In genomic region chr13:23437908-23438307, GRCm38 (mm10) we compare ENCODE assay signal across 8 mouse cellular contexts. TPM values are rescaled to one million over a fixed set of nuclear protein-coding genes. Genes with fewer than 3 reads are reported as not detected.
DNase-seq lines count a peak whose midpoint lies in the region; ATAC-seq and TF ChIP-seq lines count a peak whose summit lies in the region.

No protein-coding gene starts in this region.

- H3K4me2 ChIP-seq in forebrain, embryonic 11.5 days (ENCODE audit: low read depth, low read length, severe bottlenecking): peak overlapping the region; percentile 70
- H3K4me2 ChIP-seq in heart, embryonic 16.5 days (ENCODE audit: low read depth, low read length): peak overlapping the region; percentile 78
- H3K4me2 ChIP-seq in liver, embryonic 14.5 days (ENCODE audit: low read depth): peak overlapping the region; percentile 91
- H3K4me2 ChIP-seq in stomach, embryonic 16.5 days (ENCODE audit: low read depth, low read length): peak overlapping the region; percentile 75

- ATAC-seq in forebrain, embryonic 11.5 days (replicated peaks; ENCODE audit: low FRiP score): peak; percentile 86
- peak; percentile 78 for ATAC-seq in heart, embryonic 16.5 days (replicated peaks; ENCODE audit: extremely low read depth, insufficient read depth, low FRiP score)
- peak; percentile 82 for ATAC-seq in liver, embryonic 14.5 days (ENCODE audit: insufficient read depth)
- ATAC-seq in stomach, embryonic 16.5 days (ENCODE audit: insufficient read depth, low FRiP score): peak; percentile 84

- no peaks in the 10 kb centered on the region for H3K27me3 ChIP-seq in forebrain, embryonic 11.5 days (ENCODE audit: control insufficient read depth, insufficient read depth, low read length)
- H3K27me3 ChIP-seq in heart, embryonic 16.5 days (ENCODE audit: control insufficient read depth, insufficient read depth, low read length): no peaks in the 10 kb centered on the region
- H3K27me3 ChIP-seq in liver, embryonic 14.5 days (ENCODE audit: control insufficient read depth, insufficient read depth, low read length): no peaks in the 10 kb centered on the region
- H3K27me3 ChIP-seq in stomach, embryonic 16.5 days (ENCODE audit: control insufficient read depth, insufficient read depth, low read length): no peaks in the 10 kb centered on the region

- no peak overlapping the region for H3K27ac ChIP-seq in brown adipose tissue, adult 24 weeks (replicated peaks; ENCODE audit: low read depth, low read length)
- peak overlapping the region; percentile 53; the same call in 1 of the 2 replicates for H3K27ac ChIP-seq in forebrain, embryonic 11.5 days (ENCODE audit: low read depth, low read length)
- peak overlapping the region; percentile 56 for H3K27ac ChIP-seq in heart, embryonic 16.5 days (ENCODE audit: low read length)
- H3K27ac ChIP-seq in liver, embryonic 14.5 days: peak overlapping the region; percentile 86
- H3K27ac ChIP-seq in stomach, embryonic 16.5 days (ENCODE audit: low read length): peak overlapping the region; percentile 84; the same call in 1 of the 2 replicates

- H3K4me1 ChIP-seq in brown adipose tissue, adult 24 weeks (ENCODE audit: control insufficient read depth, insufficient read depth, insufficient read length, low read length): no peaks in the 10 kb centered on the region
- H3K4me1 ChIP-seq in forebrain, embryonic 11.5 days (replicated peaks; ENCODE audit: control insufficient read depth, insufficient read depth, low read length): no peaks in the 10 kb centered on the region; the same call in 1 of the 2 replicates
- peaks cover 17% of the 10 kb centered on the region for H3K4me1 ChIP-seq in heart, embryonic 16.5 days (ENCODE audit: control insufficient read depth, insufficient read depth, low read length)
- peaks cover 4 to 11% of the 10 kb centered on the region in 2 experiments; a peak in 3 of 4 replicates for H3K4me1 ChIP-seq in liver, embryonic 14.5 days (replicated peaks; ENCODE audit: control insufficient read depth in 2 of 2, insufficient read depth in 2 of 2, low read length in 1 of 2)
- peaks cover 10% of the 10 kb centered on the region for H3K4me1 ChIP-seq in stomach, embryonic 16.5 days (ENCODE audit: control insufficient read depth, insufficient read depth, low read length)

- no peaks in the 10 kb centered on the region for H3K36me3 ChIP-seq in forebrain, embryonic 11.5 days (ENCODE audit: control insufficient read depth, insufficient read depth, low read length)
- H3K36me3 ChIP-seq in heart, embryonic 16.5 days (ENCODE audit: control insufficient read depth, insufficient read depth): no peaks in the 10 kb centered on the region
- H3K36me3 ChIP-seq in liver, embryonic 14.5 days (replicated peaks; ENCODE audit: control insufficient read depth, insufficient read depth, low read depth): no peaks in the 10 kb centered on the region
- no peaks in the 10 kb centered on the region for H3K36me3 ChIP-seq in stomach, embryonic 16.5 days (ENCODE audit: control insufficient read depth, insufficient read depth, low read length)

- TF ChIP-seq CTCF in liver, embryonic 14.5 days (IDR thresholded peaks at IDR 0.05; ENCODE audit: low read depth): no peak

- H3K4me3 ChIP-seq in brown adipose tissue, adult 24 weeks (ENCODE audit: insufficient read depth, low read depth, low read length): peak overlapping the region; percentile 77
- H3K4me3 ChIP-seq in forebrain, embryonic 11.5 days (ENCODE audit: low read depth, low read length): peak overlapping the region; percentile 53
- H3K4me3 ChIP-seq in heart, embryonic 16.5 days (ENCODE audit: low read length): peak overlapping the region; percentile 77
- peak overlapping the region; percentile 68 to 78 for H3K4me3 ChIP-seq in liver, embryonic 14.5 days (ENCODE audit: insufficient read depth in 1 of 2, low read depth in 2 of 2, low read length in 2 of 2)
- H3K4me3 ChIP-seq in stomach, embryonic 16.5 days (replicated peaks; ENCODE audit: low read length): peak overlapping the region; percentile 58

- WGBS in forebrain, embryonic 11.5 days: 0% methylated on average over 17 of the region's 17 CpGs
- 0% methylated on average over 17 of the region's 17 CpGs for WGBS in heart, embryonic 16.5 days
- WGBS in liver, embryonic 14.5 days (ENCODE audit: insufficient replicate concordance): 0% methylated on average over 17 of the region's 17 CpGs
- WGBS in stomach, embryonic 16.5 days: under 1% methylated on average over 17 of the region's 17 CpGs

- peak overlapping the region; percentile 61 for H3K9ac ChIP-seq in forebrain, embryonic 11.5 days (ENCODE audit: low read length)
- H3K9ac ChIP-seq in heart, embryonic 16.5 days (ENCODE audit: low read length): peak overlapping the region; percentile 71
- H3K9ac ChIP-seq in liver, embryonic 14.5 days (replicated peaks): peak overlapping the region; percentile 72
- peak overlapping the region; percentile 72 for H3K9ac ChIP-seq in stomach, embryonic 16.5 days (ENCODE audit: low read length)

- H3K9me3 ChIP-seq in forebrain, embryonic 11.5 days (ENCODE audit: control insufficient read depth, low read length): no peaks in the 10 kb centered on the region
- H3K9me3 ChIP-seq in heart, embryonic 16.5 days (replicated peaks; ENCODE audit: control insufficient read depth, low read length): no peaks in the 10 kb centered on the region
- no peaks in the 10 kb centered on the region for H3K9me3 ChIP-seq in liver, embryonic 14.5 days (ENCODE audit: control insufficient read depth, low read length)
- no peaks in the 10 kb centered on the region for H3K9me3 ChIP-seq in stomach, embryonic 16.5 days (replicated peaks; ENCODE audit: control insufficient read depth, low read length)

- peak; percentile 87 for DNase-seq in CD4-positive helper T cell, adult 2 months (ENCODE audit: low read depth, low spot score)
- peak; percentile 91 for DNase-seq in forebrain, embryonic 11.5 days (ENCODE audit: low spot score)
- peak; percentile 87 to 96 for DNase-seq in kidney, postnatal 25 days
- peak in 2 of 3 experiments; percentile 73 to 75 for DNase-seq in liver, embryonic 14.5 days (ENCODE audit: low read depth in 3 of 3, low spot score in 3 of 3)
- peak; percentile 88 for DNase-seq in neural tube, embryonic 10.5 days (ENCODE audit: extremely low spot score, low spot score)

- TF ChIP-seq EP300 in liver, embryonic 14.5 days (IDR thresholded peaks at IDR 0.05; ENCODE audit: low read depth): 0 out of 2 replicates have a peak, but pooled peaks have one; percentile 21

RNA-seq across cellular contexts. Expression of gene Abt1, which starts 14.2 kb away (rescaled TPM):
- polyA plus RNA-seq in brown adipose tissue, adult 24 weeks (2012; ENCODE audit: insufficient read depth, insufficient read length, missing spikeins): 4.4 and 5.0 TPM in 2 replicates
- polyA plus RNA-seq in forebrain, embryonic 11.5 days (2014; fragmentation: Nextera tagmentation; extraction: Ambion mirVana): 13.0 and 13.5 TPM in 2 replicates
- polyA plus RNA-seq in heart, embryonic 16.5 days (2015; fragmentation: Nextera tagmentation; extraction: Ambion mirVana): 9.2 and 9.4 TPM in 2 replicates
- 2.4 and 4.0 TPM in 2 replicates for polyA plus RNA-seq in liver, embryonic 14.5 days (2012; rRNA removed)
- 5.2 and 5.3 TPM in 2 replicates for polyA plus RNA-seq in liver, embryonic 14.5 days (2014; fragmentation: Nextera tagmentation; extraction: Ambion mirVana)
- 10.3 and 11.4 TPM in 2 replicates for polyA plus RNA-seq in stomach, embryonic 16.5 days (2015; fragmentation: Nextera tagmentation; extraction: Ambion mirVana)

RNA-seq across cellular contexts. Expression of gene Btn1a1, which starts 27.8 kb away (rescaled TPM):
- not detected in 2 replicates for polyA plus RNA-seq in brown adipose tissue, adult 24 weeks (2012; ENCODE audit: insufficient read depth, insufficient read length, missing spikeins)
- polyA plus RNA-seq in forebrain, embryonic 11.5 days (2014; fragmentation: Nextera tagmentation; extraction: Ambion mirVana): 0.17 and 0.19 TPM in 2 replicates
- 0.83 and 1.0 TPM in 2 replicates for polyA plus RNA-seq in heart, embryonic 16.5 days (2015; fragmentation: Nextera tagmentation; extraction: Ambion mirVana)
- 1.5 and 2.1 TPM in 2 replicates for polyA plus RNA-seq in liver, embryonic 14.5 days (2012; rRNA removed)
- polyA plus RNA-seq in liver, embryonic 14.5 days (2014; fragmentation: Nextera tagmentation; extraction: Ambion mirVana): 1.5 and 1.8 TPM in 2 replicates
- polyA plus RNA-seq in stomach, embryonic 16.5 days (2015; fragmentation: Nextera tagmentation; extraction: Ambion mirVana): 0.21 and 0.22 TPM in 2 replicates

RNA-seq across cellular contexts. Expression of gene Btn2a2, which starts 50.7 kb away (rescaled TPM):
- not detected in 2 replicates for polyA plus RNA-seq in brown adipose tissue, adult 24 weeks (2012; ENCODE audit: insufficient read depth, insufficient read length, missing spikeins)
- 0.48 and 0.59 TPM in 2 replicates for polyA plus RNA-seq in forebrain, embryonic 11.5 days (2014; fragmentation: Nextera tagmentation; extraction: Ambion mirVana)
- polyA plus RNA-seq in heart, embryonic 16.5 days (2015; fragmentation: Nextera tagmentation; extraction: Ambion mirVana): 0.29 and 0.34 TPM in 2 replicates
- 0.01 TPM in 1 of 2 replicates, not detected in the other for polyA plus RNA-seq in liver, embryonic 14.5 days (2012; rRNA removed)
- not detected in 2 replicates for polyA plus RNA-seq in liver, embryonic 14.5 days (2014; fragmentation: Nextera tagmentation; extraction: Ambion mirVana)
- polyA plus RNA-seq in stomach, embryonic 16.5 days (2015; fragmentation: Nextera tagmentation; extraction: Ambion mirVana): 0.14 and 0.28 TPM in 2 replicates
